Mouse (Mus musculus): ENCODE measurements around the gene Dhrs11. TPM values are rescaled to one million over a fixed set of nuclear protein-coding genes. Genes with fewer than 3 reads are reported as not detected.
A peak's percentile ranks its signal among the peaks of the same experiment; 100 is the strongest.

Gene Dhrs11
- polyA plus RNA-seq, 1 experiment from 2014 or later, result 11.1 TPM

DNA sequence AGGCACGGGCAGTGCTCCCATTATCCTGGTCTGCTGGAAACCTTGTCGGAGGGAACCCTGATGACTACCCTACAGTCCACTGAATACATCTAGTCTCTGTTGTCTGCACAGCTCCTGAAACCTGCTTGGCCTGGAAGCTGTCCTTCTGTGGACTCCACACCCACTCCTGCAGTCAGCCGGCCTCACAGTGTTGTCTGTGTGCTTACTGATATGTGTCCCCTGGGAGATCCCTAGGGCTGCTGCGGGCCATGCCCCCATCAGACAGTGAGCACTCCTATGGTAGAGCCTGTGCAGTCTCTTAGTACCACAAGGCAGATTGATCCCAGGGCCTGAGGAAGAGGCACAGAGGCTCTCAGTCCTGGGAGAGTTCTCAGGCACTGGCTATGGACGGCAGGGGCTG is 6.3 kb downstream of the Dhrs11 start:
- Histone ChIP-seq H3K9ac (no peak overlapping the region), H3K9me3 (ENCODE audit: low read depth, low read length) (no peaks in the 10 kb centered on the region), H3K27me3 (ENCODE audit: insufficient read depth, low read length) (no peaks in the 10 kb centered on the region), H3K4me1 (ENCODE audit: insufficient read depth) (no peaks in the 10 kb centered on the region), H3K4me2 (peak overlapping the region; percentile 39; the same call in 1 of the 2 replicates), H3K27ac (ENCODE audit: low read depth) (no peak overlapping the region), H3K4me3 (ENCODE audit: low read depth, low read length) (no peak overlapping the region; the same call in 1 of the 2 replicates), H3K36me3 (ENCODE audit: insufficient read depth) (no peaks in the 10 kb centered on the region)
- TF ChIP-seq CTCF (IDR thresholded peaks at IDR 0.05; ENCODE audit: low read depth), result no peak
- 69% methylated on average over 5 of the region's 5 CpGs for WGBS
- ATAC-seq (ENCODE audit: insufficient read depth), result no peak
- DNase-seq, result no peak

GRCm38 (mm10) chr11:84821131-84821770 is 7.5 kb downstream of the Dhrs11 start:
- DNase-seq (no peak), ATAC-seq (ENCODE audit: insufficient read depth) (no peak)
- no peak overlapping the region; the same call in 1 of the 2 replicates for H3K4me2 ChIP-seq
- H3K27ac ChIP-seq (ENCODE audit: low read depth), result no peak overlapping the region
- no peaks in the 10 kb centered on the region for H3K4me1 ChIP-seq (ENCODE audit: insufficient read depth)
- no peaks in the 10 kb centered on the region for H3K36me3 ChIP-seq (ENCODE audit: insufficient read depth)
- no peak overlapping the region for H3K4me3 ChIP-seq (ENCODE audit: low read depth, low read length)
- H3K9me3 ChIP-seq (ENCODE audit: low read depth, low read length), result no peaks in the 10 kb centered on the region
- H3K27me3 ChIP-seq (ENCODE audit: insufficient read depth, low read length), result no peaks in the 10 kb centered on the region
- H3K9ac ChIP-seq, result no peak overlapping the region
- WGBS, result 83% methylated on average over 9 of the region's 9 CpGs
- no peak for TF ChIP-seq CTCF (IDR thresholded peaks at IDR 0.05; ENCODE audit: low read depth)

GRCm38 (mm10) chr11:84818961-84819692 is 9.7 kb downstream of the Dhrs11 start, which contains the start of gene Mrm1:
Gene Mrm1 (minus strand): TSS chr11:84819515.
- H3K36me3 ChIP-seq (ENCODE audit: insufficient read depth), result no peaks in the 10 kb centered on the region
- H3K9ac ChIP-seq, result peak within 1 kb of the TSS; percentile 71
- no peaks in the 10 kb centered on the region for H3K4me1 ChIP-seq (ENCODE audit: insufficient read depth)
- peak within 1 kb of the TSS; percentile 74 for H3K4me3 ChIP-seq (ENCODE audit: low read depth, low read length)
- ATAC-seq (ENCODE audit: insufficient read depth) (peak; percentile 90), DNase-seq (peak; percentile 97)
- H3K27ac ChIP-seq (ENCODE audit: low read depth), result peak within 1 kb of the TSS; percentile 90
- under 1% methylated on average over 55 of the region's 55 CpGs for WGBS
- TF ChIP-seq CTCF (IDR thresholded peaks at IDR 0.05; ENCODE audit: low read depth), result peak; percentile 93
- H3K9me3 ChIP-seq (ENCODE audit: low read depth, low read length), result no peaks in the 10 kb centered on the region
- H3K4me2 ChIP-seq, result peak within 1 kb of the TSS; percentile 99
- H3K27me3 ChIP-seq (ENCODE audit: insufficient read depth, low read length), result no peaks in the 10 kb centered on the region

DNA sequence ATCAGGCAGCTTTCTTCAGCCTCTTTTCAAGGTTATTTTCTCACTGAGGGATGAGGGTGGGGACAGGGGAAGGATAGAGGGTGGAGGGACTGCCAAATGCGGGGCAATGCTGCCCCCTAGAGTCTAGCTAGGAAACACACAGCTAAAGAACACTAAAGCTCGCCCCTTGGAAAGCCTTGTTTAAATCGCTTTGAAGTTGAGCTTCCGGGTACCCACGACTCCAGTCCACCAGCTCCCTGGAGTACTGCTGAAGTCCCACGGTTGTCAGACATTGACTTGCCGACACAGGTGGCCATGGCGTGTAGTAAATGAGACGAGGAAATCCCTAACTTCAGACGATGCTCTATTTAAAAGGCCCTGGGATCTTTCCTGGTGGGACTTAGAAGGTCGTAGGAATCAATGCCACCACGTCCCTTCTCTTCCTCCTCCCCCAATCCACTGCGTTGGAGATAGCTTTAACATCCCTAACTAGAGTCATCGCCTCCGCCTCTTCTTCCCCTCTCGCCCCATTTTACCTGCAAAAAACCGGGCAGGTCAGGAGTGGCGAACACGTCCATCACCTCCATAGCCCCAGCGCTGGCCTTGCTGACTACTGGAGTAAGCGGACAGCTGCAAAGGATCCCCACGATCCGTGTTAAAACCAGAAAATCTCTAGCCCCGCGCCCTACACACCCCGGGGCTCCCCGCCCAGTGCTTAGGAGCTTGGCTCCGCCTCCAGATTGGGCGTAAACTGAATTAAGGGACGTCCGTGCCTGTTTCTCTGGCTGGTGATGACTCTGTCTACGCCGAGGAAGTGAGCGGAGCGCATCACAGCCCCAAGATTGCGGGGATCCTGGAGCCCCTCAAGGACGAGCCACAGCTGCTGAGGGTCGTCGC is 10.5 kb downstream of the Dhrs11 start:
- Histone ChIP-seq H3K4me1 (ENCODE audit: insufficient read depth) (no peaks in the 10 kb centered on the region), H3K9me3 (ENCODE audit: low read depth, low read length) (no peaks in the 10 kb centered on the region), H3K36me3 (ENCODE audit: insufficient read depth) (no peaks in the 10 kb centered on the region), H3K4me2 (peak overlapping the region; percentile 99), H3K27ac (ENCODE audit: low read depth) (peak overlapping the region; percentile 90), H3K4me3 (ENCODE audit: low read depth, low read length) (peak overlapping the region; percentile 74), H3K27me3 (ENCODE audit: insufficient read depth, low read length) (no peaks in the 10 kb centered on the region), H3K9ac (peak overlapping the region; percentile 71)
- TF ChIP-seq CTCF (IDR thresholded peaks at IDR 0.05; ENCODE audit: low read depth), result peak; percentile 81
- WGBS, result under 1% methylated on average over 39 of the region's 39 CpGs
- DNase-seq (peak; percentile 87), ATAC-seq (ENCODE audit: insufficient read depth) (peak; percentile 70)

GRCm38 (mm10) chr11:84817362-84817761 is 11.4 kb downstream of the Dhrs11 start:
- Histone ChIP-seq H3K9me3 (ENCODE audit: low read depth, low read length) (no peaks in the 10 kb centered on the region), H3K36me3 (ENCODE audit: insufficient read depth) (no peaks in the 10 kb centered on the region), H3K27ac (ENCODE audit: low read depth) (no peak overlapping the region), H3K27me3 (ENCODE audit: insufficient read depth, low read length) (no peaks in the 10 kb centered on the region), H3K4me1 (ENCODE audit: insufficient read depth) (no peaks in the 10 kb centered on the region), H3K4me3 (ENCODE audit: low read depth, low read length) (no peak overlapping the region), H3K4me2 (no peak overlapping the region), H3K9ac (no peak overlapping the region)
- ATAC-seq (ENCODE audit: insufficient read depth) (no peak), DNase-seq (peak; percentile 26)
- peak; percentile 28; the same call in 1 of the 2 replicates for TF ChIP-seq CTCF (IDR thresholded peaks at IDR 0.05; ENCODE audit: low read depth)
- 77% methylated on average over 6 of the region's 6 CpGs for WGBS

DNA sequence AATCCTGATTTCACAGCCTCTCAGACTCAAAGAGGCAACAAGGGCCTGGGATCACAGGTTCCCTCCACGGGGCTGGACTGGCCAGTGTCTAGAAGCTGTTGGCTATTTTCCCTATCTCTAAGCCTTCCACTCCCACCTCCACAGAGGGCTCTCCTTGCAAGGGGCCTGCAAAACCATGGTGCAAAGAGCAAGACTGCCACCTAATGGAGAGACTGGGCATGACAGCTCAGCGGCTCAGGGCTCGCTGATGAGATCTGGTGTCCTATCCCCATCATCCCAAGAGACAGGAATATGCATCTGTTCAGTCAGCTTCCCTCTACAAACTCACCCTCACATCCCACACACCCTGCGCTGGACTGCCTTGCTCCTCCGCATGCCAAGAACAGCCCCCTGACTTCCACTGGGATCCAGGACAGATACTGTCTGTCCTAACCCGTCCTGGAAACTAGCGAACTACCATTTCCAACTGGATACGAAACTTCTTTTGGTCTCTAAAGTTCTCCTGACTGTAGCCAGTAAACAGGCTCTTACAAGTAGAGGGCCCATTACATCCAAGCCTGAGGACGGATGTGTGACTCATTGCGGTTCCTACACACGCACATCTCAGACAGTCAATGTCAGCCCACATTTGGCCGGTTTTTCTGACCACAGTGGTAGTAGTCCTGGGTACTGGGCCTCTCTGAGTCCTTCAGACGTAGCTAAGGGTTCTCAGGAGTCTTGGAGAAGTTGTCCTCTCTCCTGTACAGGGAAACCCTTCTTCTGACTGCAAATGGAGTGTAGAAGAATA is 14.9 kb downstream of the Dhrs11 start:
- H3K27me3 ChIP-seq (ENCODE audit: insufficient read depth, low read length), result no peaks in the 10 kb centered on the region
- ATAC-seq (ENCODE audit: insufficient read depth) (0 out of 2 replicates have a peak, but pooled peaks have one; percentile 6), DNase-seq (peak; percentile 90)
- no peaks in the 10 kb centered on the region for H3K9me3 ChIP-seq (ENCODE audit: low read depth, low read length)
- 54% methylated on average over 13 of the region's 13 CpGs for WGBS
- no peak overlapping the region for H3K9ac ChIP-seq
- no peak overlapping the region for H3K27ac ChIP-seq (ENCODE audit: low read depth)
- H3K36me3 ChIP-seq (ENCODE audit: insufficient read depth), result no peaks in the 10 kb centered on the region
- H3K4me3 ChIP-seq (ENCODE audit: low read depth, low read length), result no peak overlapping the region
- H3K4me1 ChIP-seq (ENCODE audit: insufficient read depth), result no peaks in the 10 kb centered on the region
- H3K4me2 ChIP-seq, result no peak overlapping the region
- TF ChIP-seq CTCF (IDR thresholded peaks at IDR 0.05; ENCODE audit: low read depth), result peak; percentile 98
